Mouse (Mus musculus) effector memory CD4-positive, alpha-beta T cell, adult 7 months (primary cell): ENCODE results near the gene Spink4. TPM values are rescaled to one million over a fixed set of nuclear protein-coding genes. Genes with fewer than 3 reads are reported as not detected.

Experiments used
- polyA plus RNA-seq: library from polyadenylated mRNA; unstranded; fragments of 100-300 nt; shearing (Covaris generic); gene quantifications from one replicate; pipeline ENCODE4 v1.2.1, GENCODE M21; 2017

The Spink4 gene
- not detected for polyA plus RNA-seq

GRCm38 (mm10) chr4:40919785-40920184 is at the start of gene Spink4:
Gene Spink4, plus strand, starts transcription at chr4:40920052.

GRCm38 (mm10) chr4:40948160-40948708 is 28.4 kb downstream of the Spink4 start, which contains the start of the genes Bag1 and Chmp5:
Gene Bag1, minus strand, starts transcription at chr4:40948294.
Gene Chmp5, plus strand, starts transcription at chr4:40948407.

GRCm38 (mm10) chr4:40970842-40971701 is 51.2 kb downstream of the Spink4 start, which contains the start of gene Nfx1:
Gene Nfx1, plus strand, starts transcription at chr4:40970906.

Other genes with a start within 250 kb of the Spink4 start
- 32.8 TPM for gene Aptx, start 216.9 kb upstream of the Spink4 start, polyA plus RNA-seq
- gene Dnaja1, start 197.9 kb upstream of the Spink4 start, polyA plus RNA-seq, result 695 TPM
- gene Smu1, start 162.1 kb upstream of the Spink4 start, polyA plus RNA-seq, result 91.2 TPM
- gene B4galt1, start 66.0 kb upstream of the Spink4 start, polyA plus RNA-seq, result 105 TPM
- gene Bag1, start 28.2 kb downstream of the Spink4 start, polyA plus RNA-seq, result 166 TPM
- gene Chmp5, start 28.4 kb downstream of the Spink4 start, polyA plus RNA-seq, result 53.3 TPM
- 103 TPM for gene Nfx1, start 50.9 kb downstream of the Spink4 start, polyA plus RNA-seq
- not detected for gene Aqp7, start 128.1 kb downstream of the Spink4 start, polyA plus RNA-seq
- gene Aqp3, start 178.1 kb downstream of the Spink4 start, polyA plus RNA-seq, result 12.1 TPM
- gene Nol6, start 204.4 kb downstream of the Spink4 start, polyA plus RNA-seq, result 34.6 TPM
- 56.6 TPM for gene Ube2r2, start 215.7 kb downstream of the Spink4 start, polyA plus RNA-seq